Mouse (Mus musculus) liver, embryonic 16.5 days (tissue): ENCODE results near the gene Lamc1. TPM values are rescaled to one million over a fixed set of nuclear protein-coding genes. Genes with fewer than 3 reads are reported as not detected.

Experiments
- ATAC-seq: fragments of 200-750 bp; cut with Nextera tagmentation; 2 replicates; pipeline ENCODE4 v1.8.0; 2017; ENCODE audit warnings: low read depth, mild to moderate bottlenecking, moderate number of reproducible peaks, moderate library complexity
- H3K27ac ChIP-seq: fragments of 300-500 bp; sonication (generic); 2 replicates; pipeline ENCODE4 v1.5.1; 2014; ENCODE audit warnings: mild to moderate bottlenecking, low read length
- H3K27me3 ChIP-seq: fragments of 300-500 bp; sonication (generic); 2 replicates; pipeline ENCODE4 v1.6.1; 2014; ENCODE audit warnings: low read depth, low read length, mixed read lengths; ENCODE audit not compliant: control insufficient read depth, insufficient read depth
- H3K36me3 ChIP-seq: fragments of 300-500 bp; sonication (generic); 2 replicates; pipeline ENCODE4 v1.6.1; 2014; ENCODE audit warnings: mild to moderate bottlenecking; ENCODE audit not compliant: control insufficient read depth, insufficient read depth
- H3K4me1 ChIP-seq: fragments of 300-500 bp; sonication (generic); 2 replicates; pipeline ENCODE4 v1.6.1; 2014; ENCODE audit warnings: low read depth, low read length, mixed read lengths; ENCODE audit not compliant: control insufficient read depth
- H3K4me2 ChIP-seq: fragments of 300-500 bp; sonication (generic); 2 replicates; pipeline ENCODE4 v1.6.1; 2014; ENCODE audit warnings: low read depth, low read length, mixed read lengths
- H3K4me3 ChIP-seq: fragments of 300-500 bp; sonication (generic); 2 replicates; pipeline ENCODE4 v1.5.1; 2014; ENCODE audit warnings: low read depth, mild to moderate bottlenecking, low read length
- H3K9ac ChIP-seq: fragments of 300-500 bp; sonication (generic); 2 replicates; pipeline ENCODE4 v1.6.1; 2014; ENCODE audit warnings: low read depth, low read length
- H3K9me3 ChIP-seq: fragments of 300-500 bp; sonication (generic); replicated peaks from 2 replicates; pipeline ENCODE4 v1.6.1; 2016; ENCODE audit warnings: low read length; ENCODE audit not compliant: control insufficient read depth
- WGBS: fragments of 180-500 bp; shearing (Covaris S2); extraction: QIAGEN DNeasy Blood & Tissue Kit; methylation state at CpG from one replicate; pipeline ENCODE4 v1.1.7; 2014; ENCODE audit not compliant: insufficient replicate concordance; 5-methylcytosine and 5-hydroxymethylcytosine counted together
- polyA plus RNA-seq: library from polyadenylated mRNA; unstranded; fragments of >200 nt; fragmentation: Nextera tagmentation; extraction: Ambion mirVana; gene quantifications from 2 replicates; pipeline ENCODE4 v1.2.1, GENCODE M21; 2015

Gene Lamc1
- 7.7 and 8.9 TPM in 2 replicates for polyA plus RNA-seq

DNA sequence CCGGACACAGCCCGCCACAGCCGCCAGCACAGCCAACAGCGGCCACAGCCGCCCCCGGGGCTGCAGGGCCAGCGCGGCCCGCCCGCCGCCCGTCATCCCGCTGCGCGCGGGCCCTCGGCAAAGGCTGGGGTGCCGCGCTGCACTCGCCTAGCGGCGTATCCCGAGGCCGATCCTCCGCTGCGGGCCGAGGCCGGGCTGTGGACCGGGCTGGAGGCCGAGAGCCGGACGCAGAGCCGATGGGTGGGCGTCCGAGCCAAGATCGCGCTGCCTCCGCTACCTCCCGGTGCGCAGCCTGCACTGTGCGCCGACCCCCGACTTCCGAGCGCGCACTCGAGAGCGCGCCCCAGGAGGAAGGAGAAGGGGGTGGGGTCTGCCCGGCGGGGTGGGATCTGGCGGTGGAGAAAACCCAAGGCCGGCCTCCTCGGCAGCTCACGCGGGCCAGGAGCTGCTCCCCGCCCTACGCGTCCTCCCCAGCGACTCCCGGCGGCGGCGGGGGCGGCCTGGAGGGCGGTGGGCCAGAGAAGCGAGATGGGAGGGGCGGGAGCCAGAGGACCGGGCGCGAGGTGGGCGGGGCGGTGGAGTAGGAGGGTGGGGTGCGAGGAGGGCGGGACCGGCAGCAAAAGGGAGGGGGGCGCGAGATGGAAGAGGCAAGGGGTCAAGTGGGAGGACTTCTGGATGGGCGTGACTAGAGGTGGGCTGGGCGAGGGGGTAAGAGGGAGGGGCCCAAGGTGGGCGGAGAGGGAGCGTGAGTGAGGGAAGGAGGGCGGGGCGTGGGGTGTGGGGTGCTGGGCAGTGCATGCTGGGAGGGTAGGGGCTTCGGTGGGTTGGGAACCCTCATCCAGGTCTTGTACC, at the start of gene Lamc1:
Gene Lamc1, minus strand, starts transcription at position 343 of the 852 bp plus-strand sequence.
- ATAC-seq, result peak; percentile 84
- under 1% methylated on average over 74 of the region's 85 CpGs for WGBS
- peak within 1 kb of the TSS; percentile 79 for H3K27ac ChIP-seq

DNA sequence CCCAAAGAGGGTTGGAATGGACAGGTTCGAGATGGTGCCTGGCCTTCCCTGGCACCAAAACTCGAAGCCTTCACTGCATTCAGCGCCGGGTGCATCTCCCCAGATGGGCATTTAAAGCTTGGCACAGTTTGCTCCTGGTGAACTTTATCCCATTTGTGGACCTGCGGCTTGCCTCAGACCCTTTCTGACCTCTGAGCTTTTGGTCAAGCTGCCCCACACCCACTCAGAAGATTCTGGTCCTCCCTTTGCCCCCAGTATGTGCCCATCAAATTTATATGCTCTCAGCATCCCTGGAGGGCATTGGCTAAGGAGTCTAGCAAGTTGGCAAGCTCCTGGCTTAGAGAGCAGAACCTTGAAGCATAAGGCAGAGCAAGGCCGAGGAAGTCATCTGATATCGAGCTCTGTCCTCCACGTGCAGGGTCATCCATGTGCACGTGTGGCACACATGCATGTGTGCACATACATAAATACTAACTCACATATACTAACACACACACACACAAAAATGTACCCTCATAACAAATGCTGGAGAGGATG, 48.2 kb upstream of the Lamc1 start:
- Histone ChIP-seq H3K4me3 (no peak overlapping the region), H3K27ac (no peak overlapping the region), H3K9ac (no peak overlapping the region), H3K36me3 (no peaks in the 10 kb centered on the region), H3K4me2 (no peak overlapping the region), H3K4me1 (no peaks in the 10 kb centered on the region), H3K9me3 (no peaks in the 10 kb centered on the region), H3K27me3 (no peaks in the 10 kb centered on the region)
- 70% methylated on average over 9 of the region's 9 CpGs for WGBS
- no peak for ATAC-seq

More for the DNA sequence above, at the start of gene Lamc1:
- Histone ChIP-seq H3K4me1 (peaks cover 3% of the 10 kb centered on the region), H3K4me2 (peak within 1 kb of the TSS; percentile 88), H3K4me3 (peak within 1 kb of the TSS; percentile 73), H3K9me3 (no peaks in the 10 kb centered on the region), H3K9ac (peak within 1 kb of the TSS; percentile 71), H3K36me3 (no peaks in the 10 kb centered on the region), H3K27me3 (peaks cover 13% of the 10 kb centered on the region)

DNA sequence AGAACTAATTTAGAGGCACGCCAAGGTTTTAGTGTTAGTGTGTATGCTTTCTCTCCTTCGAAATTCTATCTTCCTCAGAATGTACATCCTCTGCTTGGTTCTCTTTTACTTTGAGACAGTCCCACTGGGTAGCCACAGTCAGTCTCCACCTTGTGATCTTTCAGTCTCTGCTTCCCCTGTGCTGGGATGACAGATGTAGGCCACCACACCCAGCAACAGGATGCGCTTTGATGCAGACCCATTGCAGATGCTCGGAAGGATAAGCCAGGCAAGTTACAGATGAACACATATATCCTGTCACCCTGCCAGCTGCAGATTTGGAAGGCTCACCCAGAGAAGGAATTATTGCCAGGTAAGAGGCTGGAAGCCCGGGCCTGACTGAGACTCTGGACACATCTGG, 47.2 kb upstream of the Lamc1 start:
- 56% methylated on average over 5 of the region's 5 CpGs for WGBS
- no peaks in the 10 kb centered on the region for H3K9me3 ChIP-seq
- H3K27ac ChIP-seq, result no peak overlapping the region

DNA sequence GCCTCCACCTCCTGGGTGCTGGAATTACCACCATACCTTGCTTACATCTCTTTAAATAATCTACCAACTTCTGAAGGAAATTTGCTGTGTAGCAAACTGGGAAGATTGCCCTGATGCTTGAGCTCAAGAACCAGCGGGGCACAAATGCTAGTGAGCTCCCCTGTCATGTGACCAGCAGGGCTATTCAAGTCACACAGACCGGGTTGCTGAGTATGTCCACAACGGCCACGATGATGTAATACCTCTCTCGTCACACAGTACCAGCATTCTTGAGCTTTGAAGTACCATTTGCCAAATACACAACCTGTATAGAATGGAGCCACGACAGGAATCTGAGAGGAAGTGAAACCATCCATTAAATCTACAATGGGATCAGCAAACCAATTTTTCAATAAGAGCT, 46.0 kb upstream of the Lamc1 start:
- no peak for ATAC-seq
- H3K4me1 ChIP-seq, result no peaks in the 10 kb centered on the region

More for the DNA sequence above, 47.2 kb upstream of the Lamc1 start:
- Histone ChIP-seq H3K27me3 (no peaks in the 10 kb centered on the region), H3K9ac (no peak overlapping the region), H3K4me1 (no peaks in the 10 kb centered on the region), H3K4me2 (no peak overlapping the region), H3K36me3 (no peaks in the 10 kb centered on the region), H3K4me3 (no peak overlapping the region)
- no peak for ATAC-seq

DNA sequence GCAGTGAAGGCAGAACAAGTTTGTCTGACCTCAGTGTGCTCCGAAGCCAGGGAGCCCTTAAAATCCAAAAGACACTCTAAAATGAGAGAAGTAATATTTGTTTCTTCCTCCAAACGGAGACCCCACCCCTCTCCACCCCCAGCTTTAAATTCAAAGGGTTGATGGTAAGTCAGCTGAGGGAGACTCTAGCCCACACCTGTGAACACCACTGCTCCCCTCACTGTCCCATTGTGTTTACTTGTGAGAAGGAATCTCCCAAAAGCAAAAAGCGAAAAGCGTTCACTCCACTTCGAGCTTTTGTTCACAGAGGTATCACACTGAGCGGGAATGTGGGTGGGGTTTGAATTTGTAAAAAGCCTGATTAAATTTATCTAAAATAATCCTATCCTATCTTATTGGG, 43.9 kb upstream of the Lamc1 start:
- no peak for ATAC-seq
- Histone ChIP-seq H3K27me3 (no peaks in the 10 kb centered on the region), H3K9ac (no peak overlapping the region), H3K36me3 (no peaks in the 10 kb centered on the region), H3K27ac (no peak overlapping the region), H3K4me3 (no peak overlapping the region), H3K4me1 (no peaks in the 10 kb centered on the region), H3K4me2 (no peak overlapping the region), H3K9me3 (no peaks in the 10 kb centered on the region)
- 55% methylated on average over 6 of the region's 6 CpGs for WGBS

More for the DNA sequence above, 46.0 kb upstream of the Lamc1 start:
- no peaks in the 10 kb centered on the region for H3K36me3 ChIP-seq
- no peak overlapping the region for H3K4me3 ChIP-seq
- no peak overlapping the region for H3K9ac ChIP-seq
- H3K27ac ChIP-seq, result no peak overlapping the region
- no peaks in the 10 kb centered on the region for H3K9me3 ChIP-seq
- H3K4me2 ChIP-seq, result no peak overlapping the region
- no peaks in the 10 kb centered on the region for H3K27me3 ChIP-seq
- 45% methylated on average over 6 of the region's 6 CpGs for WGBS

DNA sequence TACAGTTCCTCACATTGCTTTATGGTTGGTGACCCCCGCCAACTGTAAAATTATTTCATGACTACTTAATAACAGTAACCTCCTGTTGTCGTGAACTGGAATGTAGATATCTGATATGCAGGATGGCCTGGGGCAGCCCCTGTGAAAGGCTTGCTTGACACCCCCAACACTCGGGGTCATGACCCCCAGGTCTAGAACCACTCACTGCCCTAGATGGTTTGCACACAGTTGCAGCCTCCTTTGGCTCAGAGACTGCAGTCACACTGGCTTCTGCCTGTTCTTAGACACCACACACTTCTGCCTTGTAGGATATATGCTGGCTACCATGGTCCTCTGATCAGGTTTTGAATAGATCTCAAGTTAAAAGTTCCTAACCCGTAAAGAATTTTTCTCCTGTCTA, 41.5 kb upstream of the Lamc1 start:
- H3K4me3 ChIP-seq, result no peak overlapping the region
- H3K27me3 ChIP-seq, result no peaks in the 10 kb centered on the region
- no peaks in the 10 kb centered on the region for H3K9me3 ChIP-seq
- no peak overlapping the region for H3K9ac ChIP-seq
- no peak for ATAC-seq
- no peaks in the 10 kb centered on the region for H3K36me3 ChIP-seq
- no peak overlapping the region for H3K4me2 ChIP-seq
- 50% methylated on average over 4 of the region's 4 CpGs for WGBS
- H3K4me1 ChIP-seq, result no peaks in the 10 kb centered on the region
- no peak overlapping the region for H3K27ac ChIP-seq

DNA sequence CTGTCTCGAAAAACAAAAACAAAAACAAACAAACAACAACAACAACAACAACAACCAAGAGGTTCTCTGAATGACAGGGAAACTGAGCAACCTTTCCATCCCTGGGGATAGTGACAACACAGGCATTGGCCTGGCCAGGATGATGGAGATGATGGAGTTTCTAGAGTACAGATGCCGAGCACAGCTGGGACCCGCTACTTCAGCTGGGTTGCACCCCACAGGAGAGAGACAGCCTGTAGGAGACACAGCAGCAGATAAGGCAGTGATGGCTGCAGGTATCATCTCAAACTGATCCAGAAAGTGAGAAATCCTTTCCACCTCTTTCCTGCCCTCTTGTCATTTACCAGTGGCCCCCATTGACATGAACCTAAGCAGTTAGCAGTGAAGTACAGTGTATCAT, 39.3 kb upstream of the Lamc1 start:
- no peak for ATAC-seq

DNA sequence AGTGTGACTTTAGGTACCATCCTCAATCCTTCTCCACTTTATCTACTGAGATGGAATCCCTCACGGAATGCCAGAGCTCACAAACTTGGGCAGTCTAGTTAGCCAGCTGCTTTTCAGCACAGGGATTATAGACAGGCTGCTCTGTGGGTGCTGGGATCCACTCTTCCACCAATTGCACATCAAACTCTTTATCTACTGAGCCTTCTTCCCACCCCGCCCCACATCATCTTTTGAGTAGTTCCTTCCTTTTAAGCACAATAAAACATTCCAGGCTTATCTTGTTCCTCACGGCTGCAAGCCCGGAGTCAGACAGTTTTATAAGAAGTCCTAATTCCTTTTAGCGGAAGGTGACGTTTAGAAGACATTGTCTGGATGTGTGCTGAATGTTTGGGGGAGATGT, 36.4 kb upstream of the Lamc1 start:
- H3K4me2 ChIP-seq, result no peak overlapping the region
- H3K36me3 ChIP-seq, result no peaks in the 10 kb centered on the region
- no peaks in the 10 kb centered on the region for H3K4me1 ChIP-seq
- H3K9ac ChIP-seq, result no peak overlapping the region
- no peak overlapping the region for H3K4me3 ChIP-seq
- 54% methylated on average over 6 of the region's 6 CpGs for WGBS
- H3K9me3 ChIP-seq, result no peaks in the 10 kb centered on the region
- no peak overlapping the region for H3K27ac ChIP-seq
- H3K27me3 ChIP-seq, result no peaks in the 10 kb centered on the region
- ATAC-seq, result no peak

More for the DNA sequence above, 39.3 kb upstream of the Lamc1 start:
- Histone ChIP-seq H3K36me3 (no peaks in the 10 kb centered on the region), H3K4me1 (no peaks in the 10 kb centered on the region), H3K27ac (no peak overlapping the region), H3K27me3 (no peaks in the 10 kb centered on the region), H3K9ac (no peak overlapping the region), H3K4me3 (no peak overlapping the region), H3K9me3 (no peaks in the 10 kb centered on the region), H3K4me2 (no peak overlapping the region)
- 69% methylated on average over 3 of the region's 3 CpGs for WGBS

DNA sequence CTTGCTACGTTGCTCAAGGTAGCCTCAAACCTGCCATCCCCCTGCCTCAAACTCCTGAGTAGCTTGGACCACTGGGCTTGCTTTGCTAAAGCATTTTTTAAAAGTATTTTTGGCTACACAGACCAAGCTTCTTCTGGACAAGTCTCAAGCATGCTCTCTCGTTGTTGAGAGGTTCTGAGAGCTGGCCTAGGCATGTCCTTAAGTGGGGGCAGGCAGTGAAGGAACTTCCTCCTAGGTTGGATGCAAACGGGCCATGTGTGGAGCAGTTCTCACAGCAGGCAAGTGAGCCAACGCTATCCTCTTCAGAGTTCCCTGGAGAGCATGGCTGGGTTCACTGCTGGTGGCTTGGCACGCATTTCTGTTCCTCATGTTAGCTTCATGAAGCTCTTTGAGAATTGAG, 34.5 kb upstream of the Lamc1 start:
- no peaks in the 10 kb centered on the region for H3K9me3 ChIP-seq
- H3K9ac ChIP-seq, result no peak overlapping the region
- no peak overlapping the region for H3K4me2 ChIP-seq
- no peaks in the 10 kb centered on the region for H3K4me1 ChIP-seq
- H3K27me3 ChIP-seq, result no peaks in the 10 kb centered on the region
- no peak overlapping the region for H3K27ac ChIP-seq
- ATAC-seq, result no peak
- no peak overlapping the region for H3K4me3 ChIP-seq
- WGBS, result 39% methylated on average over 5 of the region's 5 CpGs
- no peaks in the 10 kb centered on the region for H3K36me3 ChIP-seq
